Mouse (Mus musculus): ENCODE measurements at regions not wholly inside any gene's neighbourhood (a gene's known extent, or its start where the extent isn't known, plus 50 kb on each side); places are given as distances from the start of the nearest gene placed in this dataset.

- TF ChIP-seq GATA4 (IDR thresholded peaks at IDR 0.05; ENCODE audit: insufficient replicate concordance, low read length) = no peak
These were observed 111.0 kb downstream of the Slc38a4 start for GRCm38 (mm10) chr15:96944741-96945140.

DNA sequence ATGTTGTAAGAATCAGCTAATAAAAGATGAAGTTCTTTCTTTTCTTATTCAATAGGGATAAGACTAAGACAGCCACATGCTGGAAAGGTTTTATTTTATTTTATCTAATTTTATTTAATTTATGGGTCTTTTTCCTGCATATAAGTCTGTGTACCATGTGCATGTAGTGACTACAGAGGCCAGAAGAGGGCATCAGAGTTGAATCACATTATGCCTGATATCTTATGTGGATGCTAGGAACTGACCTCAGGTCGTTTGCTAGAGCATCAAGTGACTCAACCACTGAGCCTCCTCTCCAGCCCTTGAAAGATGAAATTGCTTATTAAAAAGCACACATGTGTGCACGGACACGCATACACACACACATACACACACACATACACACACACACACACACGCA lies 113.1 kb downstream of the Slc38a4 start:
- TF ChIP-seq GATA4 (IDR thresholded peaks at IDR 0.05; ENCODE audit: insufficient replicate concordance, low read length) = no peak

DNA sequence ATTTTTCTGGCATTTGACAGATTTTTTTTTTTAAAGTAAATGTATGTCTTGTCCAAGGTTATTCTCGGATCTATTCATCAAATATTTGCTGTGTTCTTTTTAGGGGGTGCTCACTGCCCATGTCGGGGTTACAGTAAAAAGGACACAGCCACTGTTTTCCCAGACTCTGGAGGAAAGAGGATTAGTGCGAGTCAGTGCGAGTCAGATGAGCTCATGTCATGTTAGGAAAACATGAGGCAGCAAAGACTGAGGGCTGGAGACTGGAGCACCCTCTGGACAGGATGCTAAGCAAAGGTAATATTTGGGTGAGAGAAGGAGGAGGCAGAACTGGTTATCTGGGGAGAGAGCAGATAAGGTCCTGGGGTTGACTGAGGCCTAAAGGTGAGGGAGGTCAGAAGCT lies 117.3 kb downstream of the Slc38a4 start:
- TF ChIP-seq GATA4 (IDR thresholded peaks at IDR 0.05; ENCODE audit: insufficient replicate concordance, low read length) = no peak

- no peak for TF ChIP-seq GATA4 (IDR thresholded peaks at IDR 0.05; ENCODE audit: insufficient replicate concordance, low read length)
These were observed 118.1 kb downstream of the Slc38a4 start for GRCm38 (mm10) chr15:96937623-96938022.

- no peak for TF ChIP-seq GATA4 (IDR thresholded peaks at IDR 0.05; ENCODE audit: insufficient replicate concordance, low read length)
These were observed 118.9 kb downstream of the Slc38a4 start for GRCm38 (mm10) chr15:96936705-96937346.

DNA sequence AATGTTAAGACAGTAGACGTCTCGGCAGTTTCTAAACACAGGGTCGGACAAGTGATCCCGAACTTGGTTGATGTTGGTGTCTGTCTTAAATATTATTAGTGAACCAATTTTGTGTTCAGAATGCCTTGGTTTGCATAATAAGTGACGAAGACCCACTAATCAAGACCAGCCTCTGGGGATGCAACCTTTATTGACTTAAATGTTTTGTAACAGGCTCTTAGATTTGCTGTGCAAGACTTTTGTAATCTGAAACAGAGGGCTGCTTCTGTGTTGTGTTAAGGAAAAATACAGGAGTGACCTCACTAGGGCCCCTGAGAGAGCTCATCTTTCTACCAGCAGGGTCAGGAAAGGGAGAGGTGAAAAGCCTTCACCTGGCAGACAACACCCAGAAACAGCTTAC lies 119.5 kb downstream of the Slc38a4 start:
- no peak for TF ChIP-seq GATA4 (IDR thresholded peaks at IDR 0.05; ENCODE audit: insufficient replicate concordance, low read length)

DNA sequence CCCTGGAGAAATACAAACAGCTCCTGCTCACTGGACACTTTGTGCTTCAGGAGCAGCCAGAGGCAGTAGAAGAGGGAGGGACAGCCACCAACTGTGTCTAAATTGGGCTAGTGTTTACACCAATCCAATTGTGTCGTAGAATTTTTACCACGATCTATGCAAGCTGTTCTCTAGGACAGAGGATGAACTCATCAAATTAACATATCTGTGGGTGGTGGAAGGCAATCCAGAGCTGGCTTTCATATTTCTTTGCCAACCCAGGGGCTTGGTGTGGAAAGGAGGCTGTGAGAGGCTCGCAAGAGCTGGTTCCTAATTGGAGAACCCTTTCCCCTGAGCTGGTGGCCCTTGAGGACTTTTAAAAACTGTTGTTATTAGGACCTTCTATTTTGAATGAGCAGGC lies 122.3 kb downstream of the Slc38a4 start:
- TF ChIP-seq GATA4 (IDR thresholded peaks at IDR 0.05; ENCODE audit: insufficient replicate concordance, low read length) = no peak

GRCm38 (mm10) chr15:96930531-96930930 lies 125.2 kb downstream of the Slc38a4 start:
- TF ChIP-seq GATA4 (IDR thresholded peaks at IDR 0.05; ENCODE audit: insufficient replicate concordance, low read length) = no peak

DNA sequence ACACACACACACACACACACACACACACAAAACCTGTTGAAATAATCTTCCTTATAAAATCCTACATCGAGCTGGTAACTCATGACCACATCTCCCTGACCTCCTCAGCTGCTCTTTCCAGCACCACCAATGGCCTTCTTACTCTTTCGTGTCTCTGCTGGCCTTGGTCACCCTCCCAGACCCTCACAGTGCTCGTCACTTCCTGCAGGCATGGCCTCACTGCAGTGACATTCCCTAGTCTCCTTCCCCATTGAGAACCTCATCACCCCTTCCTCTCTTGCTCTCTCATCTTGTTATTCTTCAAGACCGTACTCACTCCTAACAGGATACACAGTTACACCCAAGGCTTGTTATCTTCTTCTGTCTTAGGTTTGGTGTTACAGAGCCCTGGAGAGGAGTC lies 126.0 kb downstream of the Slc38a4 start:
- no peak for TF ChIP-seq GATA4 (IDR thresholded peaks at IDR 0.05; ENCODE audit: insufficient replicate concordance, low read length)

DNA sequence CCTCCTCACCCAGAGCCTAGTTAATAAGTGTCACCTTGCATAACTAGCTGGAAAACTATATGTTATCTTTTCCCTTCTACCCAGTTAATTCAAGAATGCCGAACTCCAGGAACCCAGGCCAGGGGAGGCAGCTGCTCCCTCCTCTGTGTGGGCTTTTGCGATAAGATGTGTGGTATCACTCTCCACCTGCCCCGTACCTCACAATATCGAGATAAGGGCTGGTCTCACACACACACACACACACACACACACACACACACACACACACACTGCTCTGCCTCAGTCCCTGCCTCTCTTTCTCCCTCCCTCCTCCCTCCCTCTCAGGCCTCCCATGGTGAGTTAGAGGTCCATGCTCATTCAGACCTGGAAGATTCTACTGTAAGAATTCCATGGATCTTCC lies 127.1 kb downstream of the Slc38a4 start:
- no peak for TF ChIP-seq GATA4 (IDR thresholded peaks at IDR 0.05; ENCODE audit: insufficient replicate concordance, low read length)

GRCm38 (mm10) chr15:96927674-96928073 lies 128.1 kb downstream of the Slc38a4 start:
- TF ChIP-seq GATA4 (IDR thresholded peaks at IDR 0.05; ENCODE audit: insufficient replicate concordance, low read length) = no peak

DNA sequence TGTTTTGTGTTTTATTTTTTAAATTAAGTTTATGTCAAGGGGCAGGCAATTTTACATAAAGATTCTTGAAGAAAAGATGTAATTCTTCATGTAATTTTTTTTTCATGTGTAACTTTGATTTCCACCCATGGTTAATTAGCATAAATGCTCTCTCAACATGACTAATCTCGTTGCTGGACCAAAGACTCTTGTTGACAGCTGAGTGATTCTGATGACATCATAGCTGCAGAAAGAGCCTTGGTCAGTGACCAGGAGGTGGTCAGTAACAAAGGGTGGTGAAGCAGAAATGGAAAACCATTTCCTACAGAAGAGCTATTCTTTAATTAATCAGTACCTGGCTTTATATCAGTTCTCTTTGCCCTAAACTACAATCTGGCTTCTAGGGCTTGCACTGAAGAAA lies 129.1 kb downstream of the Slc38a4 start:
- TF ChIP-seq GATA4 (IDR thresholded peaks at IDR 0.05; ENCODE audit: insufficient replicate concordance, low read length) = no peak

- TF ChIP-seq GATA4 (IDR thresholded peaks at IDR 0.05; ENCODE audit: insufficient replicate concordance, low read length) = no peak
These were observed 139.2 kb downstream of the Slc38a4 start for GRCm38 (mm10) chr15:96916586-96916985.

GRCm38 (mm10) chr15:96915544-96915943 lies 140.2 kb downstream of the Slc38a4 start:
- TF ChIP-seq GATA4 (IDR thresholded peaks at IDR 0.05; ENCODE audit: insufficient replicate concordance, low read length) = no peak

GRCm38 (mm10) chr15:96914988-96915387 lies 140.8 kb downstream of the Slc38a4 start:
- TF ChIP-seq GATA4 (IDR thresholded peaks at IDR 0.05; ENCODE audit: insufficient replicate concordance, low read length) = no peak

DNA sequence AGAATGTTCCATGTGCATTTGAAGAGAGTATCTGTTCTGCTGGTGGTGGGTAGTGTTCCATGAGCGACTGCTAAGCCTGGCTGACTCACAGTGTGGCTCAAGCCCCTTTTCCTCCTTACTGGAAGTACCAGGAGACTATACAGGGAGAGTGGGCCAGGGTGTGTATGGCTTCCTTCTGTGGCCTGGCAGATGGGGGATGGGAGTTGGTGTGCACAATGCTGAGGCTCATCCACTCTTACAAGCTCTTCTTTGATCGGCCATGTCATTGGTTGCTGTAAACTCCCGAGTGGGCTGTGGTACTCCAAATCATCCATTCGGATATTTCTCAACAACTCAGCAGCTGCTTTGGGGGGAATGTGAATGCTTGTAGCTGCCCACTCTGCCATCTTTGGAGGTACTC lies 150.2 kb downstream of the Slc38a4 start:
- TF ChIP-seq GATA4 (IDR thresholded peaks at IDR 0.05; ENCODE audit: insufficient replicate concordance, low read length) = no peak

- no peak for TF ChIP-seq GATA4 (IDR thresholded peaks at IDR 0.05; ENCODE audit: insufficient replicate concordance, low read length)
These were observed 152.3 kb downstream of the Slc38a4 start for GRCm38 (mm10) chr15:96903461-96903860.

All from liver, adult (tissue).